Mouse (Mus musculus) v-Abl transformed pro-B cells (cell line): ENCODE measurements around the gene Flna.
"Not testable (repeated sequence)": the region's sequence is repeated elsewhere in the genome, so short reads cannot be mapped to it uniquely, and the experiment has no call there.

Source experiments
- in situ Hi-C, 2 experiments: fragments of 400-800 bp; cut with MboI; formaldehyde crosslinking; loops; one replicate each; pipeline ENCODE4 v1.15.1; 2025; ENCODE audit not compliant: unreplicated experiment in 2 of 2

The Flna gene

GRCm38 (mm10) chrX:74254153-74254887, 4.7 kb upstream of the Flna start, which contains the start of gene Emd:
TSS of gene Emd (plus strand) at chrX:74254687.
- in situ Hi-C loops = loop anchor here (5.0 to 25.0 kb wide), 4 partner anchors 50 to 292 kb away; partner anchors contain the start of genes Gdi1 (in 1 of the 2), Hcfc1 (in 1 of the 2), Slc10a3 (in 1 of the 2) and Ubl4a (in 1 of the 2)

- in situ Hi-C loops = loop anchor here (5.0 to 25.0 kb wide), 4 partner anchors 164 to 1236 kb away; partner anchors contain the start of genes Irak1 (in 2 of the 2) and Hcfc1 (in 1 of the 2)
Measured at GRCm38 (mm10) chrX:74248651-74249050, 969 bp downstream of the Flna start.

- in situ Hi-C loops = loop anchor here (5.0 to 25.0 kb wide), 4 partner anchors 166 to 1234 kb away; partner anchors contain the start of genes Irak1 (in 2 of the 2) and Hcfc1 (in 1 of the 2)
Measured at GRCm38 (mm10) chrX:74246693-74247092, 2.9 kb downstream of the Flna start.

GRCm38 (mm10) chrX:74246213-74246681, 3.4 kb downstream of the Flna start:
- in situ Hi-C loops = loop anchor here (5.0 to 25.0 kb wide), 4 partner anchors 166 to 1234 kb away; partner anchors contain the start of genes Irak1 (in 2 of the 2) and Hcfc1 (in 1 of the 2)

GRCm38 (mm10) chrX:74245687-74246086, 3.9 kb downstream of the Flna start:
- in situ Hi-C loops = loop anchor here (5.0 to 25.0 kb wide), 4 partner anchors 167 to 1233 kb away; partner anchors contain the start of genes Irak1 (in 2 of the 2) and Hcfc1 (in 1 of the 2)

GRCm38 (mm10) chrX:74245107-74245506, 4.5 kb downstream of the Flna start:
- in situ Hi-C loops = loop anchor here (5.0 to 25.0 kb wide), 4 partner anchors 167 to 1233 kb away; partner anchors contain the start of genes Irak1 (in 2 of the 2) and Hcfc1 (in 1 of the 2)

- in situ Hi-C loops = loop anchor here (5.0 to 25.0 kb wide), 6 partner anchors 117 to 1232 kb away; partner anchors contain the start of genes Irak1 (in 2 of the 2), Hcfc1 (in 1 of the 2) and Opn1mw (in 1 of the 2)
Measured at GRCm38 (mm10) chrX:74244614-74245083, 5.0 kb downstream of the Flna start.

- in situ Hi-C loops = loop anchor here (5.0 to 25.0 kb wide), 5 partner anchors 117 to 1232 kb away; partner anchors contain the start of genes Irak1 (in 2 of the 2), Hcfc1 (in 1 of the 2) and Opn1mw (in 1 of the 2)
Measured at GRCm38 (mm10) chrX:74243807-74244206, 5.8 kb downstream of the Flna start.

GRCm38 (mm10) chrX:74243396-74243795, 6.2 kb downstream of the Flna start:
- in situ Hi-C loops = loop anchor here (5.0 to 25.0 kb wide), 5 partner anchors 116 to 1231 kb away; partner anchors contain the start of genes Irak1 (in 2 of the 2), Hcfc1 (in 1 of the 2) and Opn1mw (in 1 of the 2)

- in situ Hi-C loops = loop anchor here (5.0 to 25.0 kb wide), 5 partner anchors 113 to 1228 kb away; partner anchors contain the start of genes Irak1 (in 2 of the 2), Hcfc1 (in 1 of the 2) and Opn1mw (in 1 of the 2)
Measured at GRCm38 (mm10) chrX:74240332-74240731, 9.3 kb downstream of the Flna start.

GRCm38 (mm10) chrX:74233196-74233595, 16.4 kb downstream of the Flna start:
- in situ Hi-C loops = loop anchor here in 1 of 2 experiments (25.0 kb wide), 1 partner anchor 1221 kb away; no protein-coding TSS in a partner anchor

GRCm38 (mm10) chrX:74230038-74230437, 19.6 kb downstream of the Flna start:
- in situ Hi-C loops = loop anchor here in 1 of 2 experiments (25.0 kb wide), 1 partner anchor 1218 kb away; no protein-coding TSS in a partner anchor

- in situ Hi-C loops = not testable (repeated sequence)
Measured at GRCm38 (mm10) chrX:74220099-74220498, 29.5 kb downstream of the Flna start.

GRCm38 (mm10) chrX:74219449-74219848, 30.2 kb downstream of the Flna start:
- in situ Hi-C loops = no loop called here

- in situ Hi-C loops = no loop called here
Measured at GRCm38 (mm10) chrX:74218496-74218895, 31.1 kb downstream of the Flna start.

- in situ Hi-C loops = no loop called here
Measured at GRCm38 (mm10) chrX:74203556-74203955, 46.1 kb downstream of the Flna start.

GRCm38 (mm10) chrX:74176959-74177358, 72.7 kb downstream of the Flna start, which contains the start of gene Tktl1:
TSS of gene Tktl1 (plus strand) at chrX:74177259.
- in situ Hi-C loops = no loop called here
